Mouse (Mus musculus): ENCODE results near the gene Fgd4.

Fgd4 gene

GRCm38 (mm10) chr16:16600461-16600860, at the start of gene Fgd4:
Gene Fgd4 (minus strand): TSS chr16:16600549.
- no peak for DNase-seq (ENCODE audit: low spot score)

- DNase-seq (ENCODE audit: low spot score), result no peak
Observed at GRCm38 (mm10) chr16:16645148-16645547, 44.8 kb upstream of the Fgd4 start.

GRCm38 (mm10) chr16:16633730-16634129, 33.4 kb upstream of the Fgd4 start:
- DNase-seq (ENCODE audit: low spot score), result no peak

GRCm38 (mm10) chr16:16599586-16600401, 555 bp downstream of the Fgd4 start:
- DNase-seq (ENCODE audit: low spot score), result no peak

GRCm38 (mm10) chr16:16596582-16596981, 3.8 kb downstream of the Fgd4 start:
- DNase-seq (ENCODE audit: low spot score), result no peak

GRCm38 (mm10) chr16:16592622-16593021, 7.7 kb downstream of the Fgd4 start:
- no peak for DNase-seq (ENCODE audit: low spot score)

- peak; percentile 68 for DNase-seq (ENCODE audit: low spot score)
Observed at GRCm38 (mm10) chr16:16584409-16585032, 15.8 kb downstream of the Fgd4 start.

- DNase-seq (ENCODE audit: low spot score), result no peak
Observed at GRCm38 (mm10) chr16:16576556-16576955, 23.8 kb downstream of the Fgd4 start.

GRCm38 (mm10) chr16:16574508-16574907, 25.8 kb downstream of the Fgd4 start:
- DNase-seq (ENCODE audit: low spot score), result no peak

- no peak for DNase-seq (ENCODE audit: low spot score)
Observed at GRCm38 (mm10) chr16:16573167-16573566, 27.2 kb downstream of the Fgd4 start.

- DNase-seq (ENCODE audit: low spot score), result no peak
Observed at GRCm38 (mm10) chr16:16571356-16571755, 29.0 kb downstream of the Fgd4 start.

- DNase-seq (ENCODE audit: low spot score), result no peak
Observed at GRCm38 (mm10) chr16:16566786-16567185, 33.6 kb downstream of the Fgd4 start.

GRCm38 (mm10) chr16:16566215-16566614, 34.1 kb downstream of the Fgd4 start:
- no peak for DNase-seq (ENCODE audit: low spot score)

GRCm38 (mm10) chr16:16565786-16566185, 34.6 kb downstream of the Fgd4 start:
- DNase-seq (ENCODE audit: low spot score), result no peak

- DNase-seq (ENCODE audit: low spot score), result no peak
Observed at GRCm38 (mm10) chr16:16560718-16561117, 39.6 kb downstream of the Fgd4 start.

- DNase-seq (ENCODE audit: low spot score), result peak; percentile 76
Observed at GRCm38 (mm10) chr16:16559878-16560531, 40.3 kb downstream of the Fgd4 start.

- DNase-seq (ENCODE audit: low spot score), result peak; percentile 9
Observed at GRCm38 (mm10) chr16:16559016-16559877, 41.1 kb downstream of the Fgd4 start.

GRCm38 (mm10) chr16:16557738-16558137, 42.6 kb downstream of the Fgd4 start:
- no peak for DNase-seq (ENCODE audit: low spot score)

- DNase-seq (ENCODE audit: low spot score), result no peak
Observed at GRCm38 (mm10) chr16:16554098-16554497, 46.3 kb downstream of the Fgd4 start.

GRCm38 (mm10) chr16:16552197-16552596, 48.2 kb downstream of the Fgd4 start:
- DNase-seq (ENCODE audit: low spot score), result no peak

GRCm38 (mm10) chr16:16549105-16549504, 51.2 kb downstream of the Fgd4 start:
- DNase-seq (ENCODE audit: low spot score), result no peak

GRCm38 (mm10) chr16:16546657-16547056, 53.7 kb downstream of the Fgd4 start:
- no peak for DNase-seq (ENCODE audit: low spot score)
